Mouse (Mus musculus): ENCODE measurements around the gene Srsx. TPM values are rescaled to one million over a fixed set of nuclear protein-coding genes. Genes with fewer than 3 reads are reported as not detected.

Gene Srsx
- polyA plus RNA-seq (2017; shearing (Covaris generic)) = not detected

DNA sequence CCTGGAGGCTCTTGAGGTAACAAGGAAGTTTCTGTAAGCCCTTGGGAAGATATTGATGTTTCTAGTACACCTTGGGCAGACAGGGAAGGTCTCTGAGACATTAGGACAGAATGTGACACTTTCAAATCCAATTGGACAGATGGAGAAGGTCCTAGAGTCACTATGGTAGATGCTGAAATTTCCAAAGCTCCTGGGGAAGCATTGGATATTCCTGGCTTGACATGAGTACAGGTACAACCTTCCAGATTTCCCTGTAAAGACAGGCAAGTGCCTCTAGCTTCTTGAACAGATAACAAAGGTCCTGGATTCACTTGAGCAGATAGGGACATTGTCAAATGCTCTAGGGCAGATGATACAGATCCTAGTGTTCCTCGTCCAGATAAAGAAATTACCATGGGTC, at the start of gene Srsx:
Srsx (minus strand) TSS at position 101 of the 400 bp plus-strand sequence.

DNA sequence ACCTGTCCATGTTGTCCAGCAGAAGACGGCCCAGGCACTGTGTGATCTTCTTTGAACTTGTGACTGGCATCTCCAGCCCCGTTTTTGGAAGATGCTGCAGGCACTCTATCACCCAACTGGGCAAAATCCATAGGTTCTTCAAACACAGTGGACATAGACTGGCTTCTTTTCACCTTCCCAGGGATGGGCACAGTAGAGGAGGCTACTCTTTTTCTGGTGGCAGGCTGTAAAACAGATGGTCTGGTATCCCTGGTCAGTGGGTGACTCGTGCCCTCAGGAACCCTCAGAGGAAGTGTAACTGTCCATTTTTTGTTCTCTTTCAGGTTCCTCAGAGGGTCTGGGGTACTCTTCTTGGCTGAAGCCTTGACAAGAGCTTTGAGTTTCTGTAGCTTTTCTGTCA, 24.5 kb upstream of the Srsx start, which contains the start of gene Gm17577:
Gm17577 (minus strand) TSS at position 101 of the 400 bp plus-strand sequence.

Other genes with a start within 250 kb of the Srsx start
- gene Gm17521, start 192.8 kb downstream of the Srsx start, polyA plus RNA-seq (2017; shearing (Covaris generic)) = not detected
- 1.6 TPM for gene Cldn34c1, start 119.0 kb downstream of the Srsx start, polyA plus RNA-seq (2017; shearing (Covaris generic))
- not detected for gene Gm17577, start 24.4 kb upstream of the Srsx start, polyA plus RNA-seq (2017; shearing (Covaris generic))

Data from activated CD4-positive, CD25-positive, alpha-beta regulatory T cell, adult 9 weeks (primary cell).